Mouse (Mus musculus) G1E (cell line): ENCODE data around the gene Afmid.

ENCODE experiments used
- CTCF ChIP-seq: IDR thresholded peaks from 2 replicates; pipeline ENCODE4 v1.5.1; 2012; ENCODE audit warnings: low read depth, low read length, inconsistent platforms, mixed read lengths
- POLR2AphosphoS5 ChIP-seq: IDR thresholded peaks from 2 replicates; pipeline ENCODE4 v1.6.1; 2012; ENCODE audit warnings: low read depth, low read length, inconsistent platforms; ENCODE audit not compliant: insufficient replicate concordance
- TAL1 ChIP-seq: conservative IDR thresholded peaks from 2 replicates; pipeline ENCODE4 v1.6.1; 2012; ENCODE audit warnings: low read depth, low read length, inconsistent platforms, mixed read lengths

- no peak for TF ChIP-seq TAL1
- TF ChIP-seq CTCF = no peak
- no peak for TF ChIP-seq POLR2AphosphoS5
Observed at GRCm38 (mm10) chr11:117781993-117782704, 43.6 kb upstream of the Afmid start, which contains the start of the genes Tmc8 and Tmc6.
